ENCODE assay signal across 24 mouse cellular contexts in the genomic region with DNA sequence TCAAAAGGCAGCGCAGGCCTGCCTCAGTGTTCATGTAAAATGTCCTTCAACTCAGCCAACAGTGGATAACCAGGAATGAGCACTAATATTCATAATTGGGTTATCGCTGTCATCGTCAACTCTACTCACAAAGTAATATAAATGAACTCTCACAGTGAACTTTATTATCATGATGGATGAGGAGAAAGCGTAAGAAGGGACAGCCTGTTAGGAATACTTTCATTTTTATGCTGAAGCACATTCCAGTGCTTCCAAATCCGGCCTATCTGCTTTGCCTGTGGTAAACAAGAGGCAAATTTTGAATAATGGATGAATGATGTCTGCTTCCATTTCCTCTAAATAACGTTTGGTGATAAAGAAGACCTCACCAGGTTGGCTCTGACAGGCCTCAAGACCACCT.
DNase-seq lines count a peak whose midpoint lies in the region; ATAC-seq and TF ChIP-seq lines count a peak whose summit lies in the region.
"Had no signal": no experiment of that assay in that cellular context is flagged by ENCODE, and none has a peak within 500 bp of the region (broad histone marks: within the 10 kb centered on the region; RNA-seq: fewer than 3 reads in every experiment).

No protein-coding gene starts in this region.

- DNase-seq in intestine, embryonic 14.5 days (ENCODE audit: low spot score) = peak; percentile 1
- DNase-seq in layer of hippocampus, adult 2 months (ENCODE audit: low spot score in 2 of 2) = no peak
- DNase-seq in layer of hippocampus, adult 11-12 months (ENCODE audit: low spot score) = no peak
- DNase-seq in lung, adult 2 months = no peak
- DNase-seq in lung, postnatal 0 days (ENCODE audit: low spot score) = peak; percentile 44
- DNase-seq in lung, postnatal 14 days = no peak
- DNase-seq: adrenal gland, adult 2 months; adrenal gland, postnatal 10 days; adrenal gland, postnatal 25 days; cerebellum, adult 11 months; cerebellum, adult 18-20 months; cerebellum, adult 8-10 months; cerebellum, adult 9-11 months; cerebellum, postnatal 14 days; cerebellum, postnatal 36 days; embryo, embryonic 11 days had no signal

- H3K4me1 ChIP-seq in intestine, embryonic 14.5 days (replicated peaks; ENCODE audit: control insufficient read depth, insufficient read depth, low read length) = peaks cover 5% of the 10 kb centered on the region; the same call in 1 of the 2 replicates
- no peaks in the 10 kb centered on the region for H3K4me1 ChIP-seq in intestine, postnatal 0 days (replicated peaks; ENCODE audit: control insufficient read depth, insufficient read depth, low read length)
- peaks cover 11% of the 10 kb centered on the region; the same call in 1 of the 2 replicates for H3K4me1 ChIP-seq in lung, embryonic 15.5 days
- peaks cover 4% of the 10 kb centered on the region; the same call in 1 of the 2 replicates for H3K4me1 ChIP-seq in lung, adult 2 months (ENCODE audit: control insufficient read depth, insufficient read depth, low read length)
- no peaks in the 10 kb centered on the region for H3K4me1 ChIP-seq in lung, postnatal 0 days (ENCODE audit: insufficient read depth, low read depth, low read length)

- H3K9ac ChIP-seq in intestine, embryonic 14.5 days (ENCODE audit: low read length) = no peak overlapping the region
- H3K9ac ChIP-seq in intestine, postnatal 0 days (ENCODE audit: low read depth, low read length) = no peak overlapping the region
- H3K9ac ChIP-seq in lung, embryonic 15.5 days = no peak overlapping the region
- H3K9ac ChIP-seq in lung, postnatal 0 days (replicated peaks; ENCODE audit: low read depth) = no peak overlapping the region
- H3K9ac ChIP-seq: embryonic facial prominence, embryonic 13.5 days; embryonic facial prominence, embryonic 15.5 days; forebrain, embryonic 12.5 days had no signal

- no peak for TF ChIP-seq POLR2A in lung, adult 2 months (IDR thresholded peaks at IDR 0.05; ENCODE audit: borderline replicate concordance, extremely low read depth, low read depth, low read length)

- no peaks in the 10 kb centered on the region for H3K36me3 ChIP-seq in intestine, embryonic 14.5 days (ENCODE audit: control insufficient read depth, insufficient read depth, low read length)
- H3K36me3 ChIP-seq in intestine, postnatal 0 days (ENCODE audit: control insufficient read depth, insufficient read depth) = no peaks in the 10 kb centered on the region
- no peaks in the 10 kb centered on the region for H3K36me3 ChIP-seq in lung, embryonic 15.5 days
- H3K36me3 ChIP-seq in lung, postnatal 0 days (ENCODE audit: insufficient read depth, low read length) = no peaks in the 10 kb centered on the region
- H3K36me3 ChIP-seq: embryonic facial prominence, embryonic 13.5 days; embryonic facial prominence, embryonic 15.5 days; forebrain, embryonic 10.5 days; forebrain, embryonic 12.5 days had no signal

- H3K4me2 ChIP-seq in intestine, embryonic 14.5 days (ENCODE audit: low read length) = no peak overlapping the region
- H3K4me2 ChIP-seq in intestine, postnatal 0 days (replicated peaks; ENCODE audit: low read depth) = no peak overlapping the region
- peak overlapping the region; percentile 17; the same call in 1 of the 2 replicates for H3K4me2 ChIP-seq in lung, embryonic 15.5 days
- peak overlapping the region; percentile 40 for H3K4me2 ChIP-seq in lung, postnatal 0 days (replicated peaks; ENCODE audit: low read depth, low read length)
- H3K4me2 ChIP-seq: embryonic facial prominence, embryonic 13.5 days; embryonic facial prominence, embryonic 15.5 days; forebrain, embryonic 12.5 days had no signal

- H3K27ac ChIP-seq in intestine, embryonic 14.5 days (ENCODE audit: low read depth) = no peak overlapping the region
- no peak overlapping the region for H3K27ac ChIP-seq in intestine, postnatal 0 days (ENCODE audit: low read depth, low read length)
- peak overlapping the region; percentile 84 for H3K27ac ChIP-seq in layer of hippocampus, adult 2 months
- no peak overlapping the region for H3K27ac ChIP-seq in lung, embryonic 15.5 days
- H3K27ac ChIP-seq in lung, postnatal 0 days (ENCODE audit: low read length) = no peak overlapping the region
- H3K27ac ChIP-seq: embryonic facial prominence, embryonic 13.5 days; embryonic facial prominence, embryonic 15.5 days; forebrain, embryonic 10.5 days; forebrain, embryonic 12.5 days had no signal

- H3K27me3 ChIP-seq in intestine, embryonic 14.5 days (replicated peaks; ENCODE audit: control insufficient read depth, insufficient read depth, low read length) = no peaks in the 10 kb centered on the region
- no peaks in the 10 kb centered on the region for H3K27me3 ChIP-seq in intestine, postnatal 0 days (replicated peaks; ENCODE audit: control insufficient read depth, insufficient read depth, low read length)
- no peaks in the 10 kb centered on the region for H3K27me3 ChIP-seq in lung, embryonic 15.5 days
- H3K27me3 ChIP-seq in lung, postnatal 0 days (replicated peaks; ENCODE audit: insufficient read depth, low read length) = no peaks in the 10 kb centered on the region
- H3K27me3 ChIP-seq: embryonic facial prominence, embryonic 13.5 days; embryonic facial prominence, embryonic 15.5 days had no signal

- H3K9me3 ChIP-seq in intestine, embryonic 14.5 days (ENCODE audit: control insufficient read depth, low read length) = no peaks in the 10 kb centered on the region
- no peaks in the 10 kb centered on the region for H3K9me3 ChIP-seq in intestine, postnatal 0 days (ENCODE audit: control insufficient read depth)
- no peaks in the 10 kb centered on the region for H3K9me3 ChIP-seq in lung, embryonic 15.5 days
- no peaks in the 10 kb centered on the region for H3K9me3 ChIP-seq in lung, postnatal 0 days (ENCODE audit: low read length)
- H3K9me3 ChIP-seq: embryonic facial prominence, embryonic 13.5 days; embryonic facial prominence, embryonic 15.5 days; forebrain, embryonic 10.5 days; forebrain, embryonic 12.5 days had no signal

- ATAC-seq in intestine, embryonic 14.5 days (replicated peaks; ENCODE audit: low FRiP score, low TSS enrichment, low read depth) = no peak
- ATAC-seq in intestine, postnatal 0 days = no peak
- peak; percentile 41; the same call in 1 of the 2 replicates for ATAC-seq in lung, embryonic 15.5 days (ENCODE audit: borderline replicate concordance, extremely low read depth, low FRiP score, low TSS enrichment)
- ATAC-seq in lung, postnatal 0 days = peak; percentile 30; the same call in 1 of the 2 replicates
- ATAC-seq: forebrain, embryonic 14.5 days had no signal

- no peak for TF ChIP-seq EP300 in lung, postnatal 0 days (IDR thresholded peaks at IDR 0.05)

- TF ChIP-seq CTCF in intestine, postnatal 0 days (IDR thresholded peaks at IDR 0.05; ENCODE audit: low read depth) = no peak
- TF ChIP-seq CTCF in layer of hippocampus, adult 2 months (conservative IDR thresholded peaks at IDR 0.05) = no peak
- no peak for TF ChIP-seq CTCF in lung, adult 2 months (IDR thresholded peaks at IDR 0.05; ENCODE audit: insufficient read depth, low read length)
- no peak for TF ChIP-seq CTCF in lung, postnatal 0 days (IDR thresholded peaks at IDR 0.05)

- H3K4me3 ChIP-seq in intestine, embryonic 14.5 days (ENCODE audit: low read depth, low read length) = no peak overlapping the region
- H3K4me3 ChIP-seq in intestine, postnatal 0 days (ENCODE audit: low read depth, low read length) = no peak overlapping the region
- no peak overlapping the region for H3K4me3 ChIP-seq in layer of hippocampus, adult 2 months
- no peak overlapping the region for H3K4me3 ChIP-seq in lung, embryonic 15.5 days
- H3K4me3 ChIP-seq in lung, adult 2 months (replicated peaks; ENCODE audit: extremely low read depth, low read depth, low read length) = no peak overlapping the region
- no peak overlapping the region for H3K4me3 ChIP-seq in lung, postnatal 0 days (ENCODE audit: low read depth, low read length)
- H3K4me3 ChIP-seq: embryonic facial prominence, embryonic 13.5 days; embryonic facial prominence, embryonic 15.5 days; erythroblast, embryonic 14.5 days; forebrain, embryonic 10.5 days; forebrain, embryonic 12.5 days had no signal

- 67% methylated on average over 6 of the region's 6 CpGs for WGBS in intestine, embryonic 14.5 days
- 78% methylated on average over 6 of the region's 6 CpGs for WGBS in intestine, postnatal 0 days
- 38% methylated on average over 6 of the region's 6 CpGs for WGBS in lung, embryonic 15.5 days
- 46% methylated on average over 6 of the region's 6 CpGs for WGBS in lung, adult 2 months
- WGBS in lung, postnatal 0 days = 49% methylated on average over 6 of the region's 6 CpGs

Comparison
In these comparisons a context has a peak if more than half of its experiments do, and no peak if none do; other contexts are left out.
1. DNase-seq: peak in intestine, embryonic 14.5 days (single experiment) and lung, postnatal 0 days (single experiment); none in layer of hippocampus, adult 2 months (0 of 2), layer of hippocampus, adult 11-12 months (single experiment), lung, adult 2 months (single experiment) and lung, postnatal 14 days (single experiment).
2. ATAC-seq: peak in lung, embryonic 15.5 days (single experiment) and lung, postnatal 0 days (single experiment); none in intestine, embryonic 14.5 days (single experiment) and intestine, postnatal 0 days (single experiment).
3. H3K4me2 ChIP-seq: peak in lung, embryonic 15.5 days (single experiment) and lung, postnatal 0 days (single experiment); none in intestine, embryonic 14.5 days (single experiment) and intestine, postnatal 0 days (single experiment).